Mouse (Mus musculus) lung, postnatal 0 days (tissue): ENCODE results near the gene Ncapg2.

Experiments used
- CTCF ChIP-seq: IDR thresholded peaks from 2 replicates; pipeline ENCODE4 v1.5.1; 2016; ENCODE audit warnings: antibody characterized with exemption, mild to moderate bottlenecking
- EP300 ChIP-seq: IDR thresholded peaks from 2 replicates; pipeline ENCODE4 v1.6.1; 2016; ENCODE audit warnings: antibody characterized with exemption, mild to moderate bottlenecking, control low read depth

DNA sequence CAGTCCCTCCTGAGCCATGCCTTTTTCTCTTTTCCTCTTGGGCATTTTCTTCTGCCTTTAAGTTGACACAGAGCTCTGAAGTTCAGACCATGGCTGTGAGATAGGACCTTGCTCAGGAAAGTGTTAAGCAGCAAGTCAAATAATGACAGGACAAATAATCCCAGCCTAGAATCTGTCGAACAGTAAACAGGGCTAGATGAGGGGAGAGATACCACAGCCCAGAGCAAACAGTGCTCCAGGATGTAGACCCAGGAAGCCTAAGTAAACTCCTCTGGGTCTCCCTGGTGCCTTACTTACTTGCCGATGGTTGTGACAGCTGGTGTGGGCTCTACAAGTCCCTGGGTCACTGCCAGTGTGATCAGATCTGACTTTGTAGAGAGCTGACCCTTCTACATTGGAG is 78.4 kb downstream of the Ncapg2 start:
- TF ChIP-seq CTCF (no peak), EP300 (no peak)
